Mouse (Mus musculus): Measurements from ENCODE around the gene Arsg. TPM values are rescaled to one million over a fixed set of nuclear protein-coding genes. Genes with fewer than 3 reads are reported as not detected.
A peak's percentile ranks its signal among the peaks of the same experiment; 100 is the strongest.

Gene Arsg
- polyA plus RNA-seq, 1 experiment from 2014 or later, result 1.5 TPM

DNA sequence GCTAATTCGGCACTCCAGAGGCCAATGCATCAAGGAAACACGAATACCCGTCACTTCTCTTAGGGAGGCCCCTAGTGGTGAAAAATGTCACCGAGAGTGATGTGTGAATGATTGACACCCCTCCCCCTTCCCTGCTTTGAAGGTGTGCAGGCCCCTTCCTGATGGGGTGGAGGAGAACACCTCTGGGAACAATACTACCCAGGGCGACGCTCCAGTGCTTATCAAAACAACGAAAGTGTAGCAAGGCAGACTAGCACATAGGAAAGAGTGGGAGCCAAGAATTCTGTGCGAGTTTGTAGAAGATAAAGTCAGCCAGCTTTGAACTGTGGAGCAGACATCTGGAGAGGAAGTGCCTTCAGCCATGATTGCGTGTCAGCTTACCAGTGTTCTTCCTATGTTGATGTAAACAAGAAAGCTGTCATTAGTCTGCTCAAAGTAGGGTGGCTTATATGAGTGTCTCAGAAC is 87.7 kb downstream of the Arsg start:
- H3K4me3 ChIP-seq, result no peak overlapping the region
- no peak overlapping the region for H3K27ac ChIP-seq (replicated peaks)
- peak; percentile 25 for DNase-seq (ENCODE audit: low spot score)
- peaks cover 17% of the 10 kb centered on the region for H3K4me1 ChIP-seq
- no peaks in the 10 kb centered on the region for H3K27me3 ChIP-seq (replicated peaks; ENCODE audit: low read depth, poor library complexity, severe bottlenecking)
- H3K9me3 ChIP-seq, result no peaks in the 10 kb centered on the region
- no peaks in the 10 kb centered on the region for H3K36me3 ChIP-seq (replicated peaks)
- 29% methylated on average over 9 of the region's 9 CpGs for WGBS

- Histone ChIP-seq H3K4me1 (peaks cover 17% of the 10 kb centered on the region), H3K27ac (replicated peaks) (no peak overlapping the region), H3K36me3 (replicated peaks) (no peaks in the 10 kb centered on the region), H3K4me3 (no peak overlapping the region), H3K27me3 (replicated peaks; ENCODE audit: low read depth, poor library complexity, severe bottlenecking) (no peaks in the 10 kb centered on the region), H3K9me3 (no peaks in the 10 kb centered on the region)
- DNase-seq (ENCODE audit: low spot score), result no peak
- 59% methylated on average over 3 of the region's 3 CpGs for WGBS
Measured at GRCm38 (mm10) chr11:109561445-109561844, 88.3 kb downstream of the Arsg start.

- DNase-seq (ENCODE audit: low spot score), result no peak
- no peak overlapping the region for H3K4me3 ChIP-seq
Measured at GRCm38 (mm10) chr11:109563708-109564107, 90.5 kb downstream of the Arsg start.

GRCm38 (mm10) chr11:109564466-109565214 is 91.5 kb downstream of the Arsg start:
- no peaks in the 10 kb centered on the region for H3K36me3 ChIP-seq (replicated peaks)
- H3K9me3 ChIP-seq, result no peaks in the 10 kb centered on the region
- H3K4me3 ChIP-seq, result no peak overlapping the region
- WGBS, result 88% methylated on average over 15 of the region's 15 CpGs
- H3K27ac ChIP-seq (replicated peaks), result no peak overlapping the region
- H3K27me3 ChIP-seq (replicated peaks; ENCODE audit: low read depth, poor library complexity, severe bottlenecking), result no peaks in the 10 kb centered on the region
- no peak for DNase-seq (ENCODE audit: low spot score)
- peaks cover 17% of the 10 kb centered on the region for H3K4me1 ChIP-seq

More at GRCm38 (mm10) chr11:109563708-109564107, 90.5 kb downstream of the Arsg start:
- Histone ChIP-seq H3K36me3 (replicated peaks) (no peaks in the 10 kb centered on the region), H3K27me3 (replicated peaks; ENCODE audit: low read depth, poor library complexity, severe bottlenecking) (no peaks in the 10 kb centered on the region), H3K4me1 (peaks cover 15% of the 10 kb centered on the region), H3K9me3 (no peaks in the 10 kb centered on the region), H3K27ac (replicated peaks) (no peak overlapping the region)
- WGBS, result 87% methylated on average over 4 of the region's 4 CpGs

DNA sequence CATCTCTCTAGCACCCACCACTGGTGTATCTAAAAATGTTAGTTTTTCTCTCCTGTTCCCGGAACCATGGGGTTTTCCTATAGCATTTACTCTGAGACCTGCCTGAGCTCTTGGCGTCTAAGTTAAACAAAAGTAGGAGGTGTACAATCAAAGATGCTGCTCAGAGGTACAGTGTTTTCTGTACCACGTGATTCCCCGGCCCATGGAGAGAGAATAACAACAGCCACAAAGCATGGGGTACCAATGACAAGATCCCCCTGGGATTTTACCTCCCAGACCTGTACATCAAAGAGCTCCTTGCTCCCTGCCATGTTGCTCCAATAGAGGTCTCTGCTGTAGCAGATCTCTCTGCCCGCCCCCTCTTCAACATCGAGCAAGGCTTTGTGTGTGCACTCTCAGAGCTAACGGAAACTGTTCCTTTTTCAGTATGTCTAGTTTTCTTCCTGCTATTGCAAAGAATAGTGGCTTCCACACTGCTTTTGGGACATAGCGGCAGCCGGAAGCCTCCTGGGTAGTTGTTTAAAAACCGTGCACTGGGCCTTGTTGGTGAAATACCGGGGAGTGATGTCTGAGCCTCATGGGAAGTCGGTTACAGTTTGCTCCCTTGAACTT is 95.9 kb downstream of the Arsg start:
- Histone ChIP-seq H3K27ac (replicated peaks) (no peak overlapping the region), H3K27me3 (replicated peaks; ENCODE audit: low read depth, poor library complexity, severe bottlenecking) (no peaks in the 10 kb centered on the region), H3K9me3 (no peaks in the 10 kb centered on the region), H3K4me3 (no peak overlapping the region), H3K4me1 (0 out of 2 replicates have a peak, but pooled peaks cover 6% of the 10 kb centered on the region), H3K36me3 (replicated peaks) (no peaks in the 10 kb centered on the region)
- no peak for DNase-seq (ENCODE audit: low spot score)
- 69% methylated on average over 12 of the region's 12 CpGs for WGBS

DNA sequence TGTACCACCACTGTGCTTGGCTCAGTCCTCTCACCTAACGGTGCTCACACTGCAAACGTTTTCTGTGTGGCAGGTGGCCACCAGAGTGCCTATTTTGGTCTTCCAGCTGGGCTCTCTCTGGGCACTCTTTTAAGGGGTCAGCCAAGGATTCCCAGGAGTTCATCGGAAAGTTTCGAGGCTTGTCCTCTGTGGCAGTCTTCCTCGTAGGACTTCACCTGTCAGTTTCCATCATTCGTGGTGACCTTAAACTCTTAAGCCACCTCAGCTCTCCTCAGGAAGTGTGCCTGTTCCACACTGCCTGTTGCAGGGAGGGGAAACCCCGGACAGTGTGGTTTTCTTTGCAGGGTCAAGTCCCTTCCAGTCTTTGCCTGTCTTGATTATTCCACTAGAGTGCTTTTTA is 96.6 kb downstream of the Arsg start:
- Histone ChIP-seq H3K9me3 (no peaks in the 10 kb centered on the region), H3K27me3 (replicated peaks; ENCODE audit: low read depth, poor library complexity, severe bottlenecking) (no peaks in the 10 kb centered on the region), H3K4me3 (no peak overlapping the region), H3K4me1 (0 out of 2 replicates have a peak, but pooled peaks cover 6% of the 10 kb centered on the region), H3K36me3 (replicated peaks) (no peaks in the 10 kb centered on the region), H3K27ac (replicated peaks) (no peak overlapping the region)
- DNase-seq (ENCODE audit: low spot score), result no peak
- WGBS, result 73% methylated on average over 7 of the region's 7 CpGs

DNA sequence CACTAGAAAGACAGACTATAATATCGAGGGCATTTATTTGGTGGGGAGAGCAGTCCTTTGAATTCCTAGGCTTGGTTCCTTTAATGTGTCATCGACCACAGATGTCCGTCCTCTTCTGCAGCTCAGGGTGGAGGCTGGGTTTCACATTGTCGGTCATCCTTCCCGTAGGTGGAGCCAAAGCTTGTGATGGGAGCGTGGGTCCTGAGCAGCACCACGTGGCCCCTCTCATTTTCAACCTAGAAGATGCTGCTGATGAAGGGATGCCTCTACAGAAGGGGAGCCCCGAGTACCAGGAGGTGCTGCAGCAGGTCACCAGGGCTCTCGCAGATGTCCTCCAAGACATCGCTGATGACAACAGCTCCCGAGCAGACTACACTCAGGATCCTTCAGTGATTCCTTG is 98.9 kb downstream of the Arsg start:
- H3K27ac ChIP-seq (replicated peaks), result no peak overlapping the region
- 84% methylated on average over 11 of the region's 11 CpGs for WGBS
- H3K36me3 ChIP-seq (replicated peaks), result peaks cover 4% of the 10 kb centered on the region; the same call in 1 of the 2 replicates
- H3K4me1 ChIP-seq, result 0 out of 2 replicates have a peak, but pooled peaks cover 6% of the 10 kb centered on the region
- H3K27me3 ChIP-seq (replicated peaks; ENCODE audit: low read depth, poor library complexity, severe bottlenecking), result no peaks in the 10 kb centered on the region
- H3K9me3 ChIP-seq, result no peaks in the 10 kb centered on the region
- no peak overlapping the region for H3K4me3 ChIP-seq
- DNase-seq (ENCODE audit: low spot score), result no peak

DNA sequence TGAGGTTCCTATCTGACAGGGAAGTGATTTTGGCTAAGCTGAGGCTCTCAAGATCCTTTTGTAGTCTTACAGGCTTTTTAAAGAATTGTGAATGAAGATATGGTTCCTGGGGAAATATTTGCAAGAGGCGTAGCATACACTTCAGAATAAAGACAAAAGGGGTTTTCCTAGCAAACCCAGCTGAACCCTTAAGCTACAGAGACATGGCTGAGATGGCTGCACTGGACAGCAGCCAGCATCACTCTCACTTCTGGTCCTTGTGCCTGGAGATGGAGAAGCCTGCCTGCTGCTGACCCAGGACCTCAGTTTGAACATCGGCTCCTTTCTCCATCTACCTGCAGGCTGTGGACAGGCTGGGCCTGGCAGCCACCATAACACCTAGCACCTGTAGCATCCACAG is 101.4 kb downstream of the Arsg start:
- WGBS, result 93% methylated on average over 2 of the region's 2 CpGs
- Histone ChIP-seq H3K36me3 (replicated peaks) (peaks cover 16% of the 10 kb centered on the region), H3K4me3 (no peak overlapping the region), H3K9me3 (no peaks in the 10 kb centered on the region), H3K4me1 (0 out of 2 replicates have a peak, but pooled peaks cover 3% of the 10 kb centered on the region), H3K27ac (replicated peaks) (no peak overlapping the region), H3K27me3 (replicated peaks; ENCODE audit: low read depth, poor library complexity, severe bottlenecking) (no peaks in the 10 kb centered on the region)
- DNase-seq (ENCODE audit: low spot score), result no peak

- 91% methylated on average over 6 of the region's 6 CpGs for WGBS
- Histone ChIP-seq H3K9me3 (no peaks in the 10 kb centered on the region), H3K27me3 (replicated peaks; ENCODE audit: low read depth, poor library complexity, severe bottlenecking) (no peaks in the 10 kb centered on the region), H3K4me3 (no peak overlapping the region), H3K36me3 (replicated peaks) (peaks cover 20% of the 10 kb centered on the region), H3K4me1 (no peaks in the 10 kb centered on the region), H3K27ac (replicated peaks) (no peak overlapping the region)
- no peak for DNase-seq (ENCODE audit: low spot score)
Measured at GRCm38 (mm10) chr11:109575832-109576231, 102.7 kb downstream of the Arsg start.

DNA sequence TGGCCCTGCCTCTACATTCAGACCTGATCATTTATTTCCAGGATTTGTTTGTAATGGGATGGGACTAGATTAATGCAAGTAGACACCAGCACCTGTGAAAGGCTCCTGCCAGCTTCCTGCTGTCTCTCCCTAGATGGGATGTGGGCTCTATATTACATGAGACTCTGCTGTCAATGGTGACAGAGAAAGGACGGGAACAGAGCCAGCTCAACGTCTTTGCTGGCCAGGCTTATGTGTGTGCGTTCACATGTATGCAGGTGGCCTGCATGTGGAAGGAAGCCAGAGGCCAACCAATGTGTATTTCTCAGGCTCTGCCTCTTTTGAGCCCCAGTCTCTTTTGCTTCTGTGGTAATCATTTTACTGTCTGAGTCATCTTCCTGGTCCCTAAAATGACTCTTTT is 105.4 kb downstream of the Arsg start:
- Histone ChIP-seq H3K27ac (replicated peaks) (no peak overlapping the region), H3K4me1 (peaks cover 11% of the 10 kb centered on the region), H3K27me3 (replicated peaks; ENCODE audit: low read depth, poor library complexity, severe bottlenecking) (no peaks in the 10 kb centered on the region), H3K36me3 (replicated peaks) (peaks cover 20% of the 10 kb centered on the region), H3K9me3 (no peaks in the 10 kb centered on the region), H3K4me3 (no peak overlapping the region)
- DNase-seq (ENCODE audit: low spot score), result no peak
- WGBS, result 88% methylated on average over 3 of the region's 3 CpGs

DNA sequence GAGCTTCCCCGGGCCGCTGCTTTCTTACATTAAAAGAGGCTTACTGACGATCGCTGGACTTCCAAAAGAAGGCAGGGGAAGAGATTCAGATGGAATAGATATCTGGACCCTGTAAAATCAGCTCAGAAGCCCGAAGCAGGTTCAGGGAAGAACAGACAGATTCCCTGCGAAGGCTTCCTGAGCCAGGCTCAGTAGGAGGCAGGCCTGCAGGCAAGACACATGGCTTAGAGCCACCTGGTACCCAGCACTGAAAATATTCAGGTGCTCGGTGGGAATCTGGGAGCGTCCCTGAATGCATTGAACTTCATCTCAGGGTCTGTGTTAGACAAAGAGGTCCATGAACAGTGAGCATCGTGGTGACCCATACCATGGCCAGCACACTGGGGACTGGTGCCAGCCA is 106.8 kb downstream of the Arsg start:
- Histone ChIP-seq H3K36me3 (replicated peaks) (peaks cover 27% of the 10 kb centered on the region), H3K9me3 (no peaks in the 10 kb centered on the region), H3K27me3 (replicated peaks; ENCODE audit: low read depth, poor library complexity, severe bottlenecking) (no peaks in the 10 kb centered on the region), H3K4me1 (peaks cover 16% of the 10 kb centered on the region), H3K27ac (replicated peaks) (no peak overlapping the region), H3K4me3 (no peak overlapping the region)
- DNase-seq (ENCODE audit: low spot score), result no peak
- WGBS, result 94% methylated on average over 9 of the region's 9 CpGs

DNA sequence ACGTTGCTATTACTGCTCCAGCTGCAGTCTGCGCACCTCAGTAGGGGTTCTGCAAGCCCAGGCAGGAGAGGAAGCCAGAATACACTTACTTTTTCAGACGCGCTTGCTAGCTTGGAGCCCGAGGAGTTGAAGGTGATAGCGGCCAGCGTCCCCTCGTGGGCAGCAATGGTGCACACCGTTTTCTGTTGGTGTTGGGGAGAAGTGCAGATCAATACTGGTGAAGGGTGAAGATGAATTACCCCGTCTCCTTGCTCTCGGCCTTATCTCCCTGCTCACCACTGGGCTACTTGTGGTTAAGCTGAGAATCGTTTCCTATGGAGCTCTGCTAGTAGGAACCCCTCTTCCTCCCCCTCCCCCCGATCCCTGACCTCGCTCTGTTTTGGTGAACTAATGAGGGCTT is 110.8 kb downstream of the Arsg start:
- Histone ChIP-seq H3K4me3 (no peak overlapping the region), H3K27ac (replicated peaks) (no peak overlapping the region), H3K9me3 (no peaks in the 10 kb centered on the region), H3K27me3 (replicated peaks; ENCODE audit: low read depth, poor library complexity, severe bottlenecking) (no peaks in the 10 kb centered on the region), H3K4me1 (peaks cover 25% of the 10 kb centered on the region), H3K36me3 (replicated peaks) (peaks cover 17% of the 10 kb centered on the region)
- WGBS, result 85% methylated on average over 14 of the region's 14 CpGs
- DNase-seq (ENCODE audit: low spot score), result no peak

Data from embryonic facial prominence, embryonic 10.5 days (tissue).